Mouse (Mus musculus) MEL (cell line): ENCODE measurements around the gene Gm37240.

Source experiments
- CHD2 ChIP-seq: IDR thresholded peaks from 2 replicates; pipeline ENCODE4 v1.6.1; 2011; ENCODE audit warnings: low read length, improper control_type of control experiment
- CTCF ChIP-seq, 3 experiments: IDR thresholded peaks in 2 of 3; conservative IDR thresholded peaks in 1 of 3; 2 replicates each; pipeline ENCODE4 v1.5.1; 2011 to 2012; ENCODE audit warnings: low read length in 3 of 3, low read depth in 2 of 3, mild to moderate bottlenecking in 2 of 3, improper control_type of control experiment in 1 of 3, inconsistent platforms in 1 of 3, mixed read lengths in 1 of 3, moderate library complexity in 1 of 3; ENCODE audit not compliant: control insufficient read depth in 1 of 3, insufficient read depth in 1 of 3, poor library complexity in 1 of 3, severe bottlenecking in 1 of 3
- EP300 ChIP-seq, 2 experiments: IDR thresholded peaks; 2 replicates each; pipeline ENCODE4 v1.6.1; 2011; ENCODE audit warnings: improper control_type of control experiment in 2 of 2, low read length in 2 of 2, low read depth in 1 of 2, mild to moderate bottlenecking in 1 of 2
- ETS1 ChIP-seq: IDR thresholded peaks from 2 replicates; pipeline ENCODE4 v1.6.1; 2012; ENCODE audit warnings: low read depth, mild to moderate bottlenecking, inconsistent platforms, low read length, improper control_type of control experiment, moderate library complexity
- JUND ChIP-seq: IDR thresholded peaks from 2 replicates; pipeline ENCODE4 v1.6.1; 2011; ENCODE audit warnings: low read depth, mild to moderate bottlenecking, improper control_type of control experiment, low read length
- MAZ ChIP-seq: IDR thresholded peaks from 2 replicates; pipeline ENCODE4 v1.6.1; 2012; ENCODE audit warnings: low read depth, mild to moderate bottlenecking, inconsistent platforms, low read length, improper control_type of control experiment
- NRF1 ChIP-seq: IDR thresholded peaks from 2 replicates; pipeline ENCODE4 v1.6.1; 2014; ENCODE audit warnings: low read depth, mild to moderate bottlenecking, inconsistent platforms, low read length, improper control_type of control experiment, moderate library complexity; ENCODE audit not compliant: poor library complexity, insufficient read depth, severe bottlenecking
- POLR2A ChIP-seq, 2 experiments: IDR thresholded peaks; 2 replicates each; pipeline ENCODE4 v1.6.1; 2011 to 2012; ENCODE audit warnings: low read length in 2 of 2, mild to moderate bottlenecking in 2 of 2, control low read depth in 1 of 2, improper control_type of control experiment in 1 of 2, low read depth in 1 of 2, moderate library complexity in 1 of 2; ENCODE audit not compliant: control insufficient read depth in 1 of 2, insufficient read depth in 1 of 2, poor library complexity in 1 of 2
- POLR2AphosphoS2 ChIP-seq: IDR thresholded peaks from 2 replicates; pipeline ENCODE4 v1.6.1; 2011; ENCODE audit warnings: low read length, improper control_type of control experiment
- RAD21 ChIP-seq: IDR thresholded peaks from 2 replicates; pipeline ENCODE4 v1.6.1; 2011; ENCODE audit warnings: mild to moderate bottlenecking, low read depth, low read length, improper control_type of control experiment
- TBP ChIP-seq: IDR thresholded peaks from 2 replicates; pipeline ENCODE4 v1.8.0; 2011; ENCODE audit warnings: low read depth, low read length, improper control_type of control experiment
- ZNF384 ChIP-seq: IDR thresholded peaks from 2 replicates; pipeline ENCODE4 v1.6.1; 2012; ENCODE audit warnings: low read depth, mild to moderate bottlenecking, inconsistent platforms, low read length, improper control_type of control experiment

- TF ChIP-seq POLR2A (IDR thresholded peaks at IDR 0.05; ENCODE audit: control insufficient read depth in 1 of 2, insufficient read depth in 1 of 2, low read depth in 1 of 2, low read length in 2 of 2, poor library complexity in 1 of 2), result no peak
- TF ChIP-seq ZNF384, result no peak
- no peak for TF ChIP-seq MAZ
- no peak for TF ChIP-seq CTCF (IDR thresholded peaks at IDR 0.05 in 2 of 3, conservative IDR thresholded peaks at IDR 0.05 in 1 of 3; ENCODE audit: control insufficient read depth in 1 of 3, insufficient read depth in 1 of 3, low read depth in 2 of 3, low read length in 3 of 3, poor library complexity in 1 of 3, severe bottlenecking in 1 of 3)
- TF ChIP-seq POLR2AphosphoS2, result no peak
- TF ChIP-seq JUND, result no peak
- TF ChIP-seq TBP, result no peak
- TF ChIP-seq NRF1, result no peak
- no peak for TF ChIP-seq CHD2
- no peak for TF ChIP-seq EP300 (IDR thresholded peaks at IDR 0.05; ENCODE audit: low read depth in 1 of 2, low read length in 2 of 2)
- TF ChIP-seq ETS1, result no peak
- TF ChIP-seq RAD21, result no peak
Measured at GRCm38 (mm10) chr3:85212751-85213350, 674.5 kb downstream of the Gm37240 start.
